Mouse (Mus musculus) testis, adult 2 months (tissue): ENCODE measurements around the gene Gria2.

Experiments
- CTCF ChIP-seq: fragments of 200-500 bp; IDR thresholded peaks from 2 replicates; pipeline ENCODE4 v1.5.1; 2012; ENCODE audit warnings: low read depth, mild to moderate bottlenecking, inconsistent platforms, low read length, moderate library complexity; ENCODE audit not compliant: control insufficient read depth, insufficient read depth, insufficient replicate concordance
- POLR2A ChIP-seq: fragments of 200-500 bp; IDR thresholded peaks from 2 replicates; pipeline ENCODE4 v1.6.1; 2012; ENCODE audit warnings: low read depth, mild to moderate bottlenecking, inconsistent platforms, low read length, moderate library complexity; ENCODE audit not compliant: control insufficient read depth

- TF ChIP-seq POLR2A (no peak), CTCF (no peak)
These were observed 34.9 kb upstream of the Gria2 start for GRCm38 (mm10) chr3:80837583-80837982.
